Mouse (Mus musculus): Measurements from ENCODE around the gene Perm1. TPM values are rescaled to one million over a fixed set of nuclear protein-coding genes. Genes with fewer than 3 reads are reported as not detected.

The Perm1 gene
- polyA plus RNA-seq, 1 experiment, result 9.9 TPM

- Histone ChIP-seq H3K4me1 (ENCODE audit: control insufficient read depth, insufficient read depth, insufficient read length, low read length) (peaks cover 4% of the 10 kb centered on the region), H3K4me3 (ENCODE audit: insufficient read depth, low read depth, low read length) (no peak overlapping the region), H3K27ac (replicated peaks; ENCODE audit: low read depth, low read length) (no peak overlapping the region)
Observed at GRCm38 (mm10) chr4:156193906-156194305, 21.8 kb upstream of the Perm1 start.

- H3K27ac ChIP-seq (replicated peaks; ENCODE audit: low read depth, low read length), result no peak overlapping the region
- H3K4me1 ChIP-seq (ENCODE audit: control insufficient read depth, insufficient read depth, insufficient read length, low read length), result peaks cover 4% of the 10 kb centered on the region
- H3K4me3 ChIP-seq (ENCODE audit: insufficient read depth, low read depth, low read length), result no peak overlapping the region
Observed at GRCm38 (mm10) chr4:156194346-156194745, 21.3 kb upstream of the Perm1 start.

- H3K4me3 ChIP-seq (ENCODE audit: insufficient read depth, low read depth, low read length), result peak overlapping the region; percentile 80
- peaks cover 4% of the 10 kb centered on the region for H3K4me1 ChIP-seq (ENCODE audit: control insufficient read depth, insufficient read depth, insufficient read length, low read length)
- H3K27ac ChIP-seq (replicated peaks; ENCODE audit: low read depth, low read length), result no peak overlapping the region
Observed at GRCm38 (mm10) chr4:156195927-156196870, 19.5 kb upstream of the Perm1 start.

- Histone ChIP-seq H3K4me3 (ENCODE audit: insufficient read depth, low read depth, low read length) (peak within 1 kb of the TSS; percentile 80), H3K27ac (replicated peaks; ENCODE audit: low read depth, low read length) (peak within 1 kb of the TSS; percentile 57; the same call in 1 of the 2 replicates), H3K4me1 (ENCODE audit: control insufficient read depth, insufficient read depth, insufficient read length, low read length) (peaks cover 5% of the 10 kb centered on the region)
Observed at GRCm38 (mm10) chr4:156197131-156197828, 18.4 kb upstream of the Perm1 start, which contains the start of gene Agrn. TSS of gene Agrn (minus strand) at chr4:156197488.

GRCm38 (mm10) chr4:156197829-156198205 is 17.9 kb upstream of the Perm1 start:
- Histone ChIP-seq H3K4me1 (ENCODE audit: control insufficient read depth, insufficient read depth, insufficient read length, low read length) (peaks cover 7% of the 10 kb centered on the region), H3K4me3 (ENCODE audit: insufficient read depth, low read depth, low read length) (peak overlapping the region; percentile 64), H3K27ac (replicated peaks; ENCODE audit: low read depth, low read length) (peak overlapping the region; percentile 57; the same call in 1 of the 2 replicates)

GRCm38 (mm10) chr4:156200623-156201475 is 14.8 kb upstream of the Perm1 start, which contains the start of gene Isg15:
TSS of gene Isg15 (minus strand) at chr4:156200818.
- H3K4me1 ChIP-seq (ENCODE audit: control insufficient read depth, insufficient read depth, insufficient read length, low read length), result peaks cover 17% of the 10 kb centered on the region
- H3K27ac ChIP-seq (replicated peaks; ENCODE audit: low read depth, low read length), result peak within 1 kb of the TSS; percentile 91
- H3K4me3 ChIP-seq (ENCODE audit: insufficient read depth, low read depth, low read length), result peak within 1 kb of the TSS; percentile 52

GRCm38 (mm10) chr4:156202462-156202893 is 13.2 kb upstream of the Perm1 start:
- peaks cover 17% of the 10 kb centered on the region for H3K4me1 ChIP-seq (ENCODE audit: control insufficient read depth, insufficient read depth, insufficient read length, low read length)
- peak overlapping the region; percentile 85 for H3K27ac ChIP-seq (replicated peaks; ENCODE audit: low read depth, low read length)
- peak overlapping the region; percentile 95 for H3K4me3 ChIP-seq (ENCODE audit: insufficient read depth, low read depth, low read length)

- peaks cover 17% of the 10 kb centered on the region for H3K4me1 ChIP-seq (ENCODE audit: control insufficient read depth, insufficient read depth, insufficient read length, low read length)
- H3K4me3 ChIP-seq (ENCODE audit: insufficient read depth, low read depth, low read length), result peak within 1 kb of the TSS; percentile 95
- peak within 1 kb of the TSS; percentile 85 for H3K27ac ChIP-seq (replicated peaks; ENCODE audit: low read depth, low read length)
Observed at GRCm38 (mm10) chr4:156203001-156203412, 12.7 kb upstream of the Perm1 start, which contains the start of gene AW011738. TSS of gene AW011738 (plus strand) at chr4:156203304.

- Histone ChIP-seq H3K27ac (replicated peaks; ENCODE audit: low read depth, low read length) (peak overlapping the region; percentile 80), H3K4me3 (ENCODE audit: insufficient read depth, low read depth, low read length) (peak overlapping the region; percentile 95), H3K4me1 (ENCODE audit: control insufficient read depth, insufficient read depth, insufficient read length, low read length) (peaks cover 15% of the 10 kb centered on the region)
Observed at GRCm38 (mm10) chr4:156203413-156204131, 12.1 kb upstream of the Perm1 start.

GRCm38 (mm10) chr4:156208872-156209271 is 6.8 kb upstream of the Perm1 start:
- Histone ChIP-seq H3K4me1 (ENCODE audit: control insufficient read depth, insufficient read depth, insufficient read length, low read length) (peaks cover 10% of the 10 kb centered on the region; the same call in 1 of the 2 replicates), H3K27ac (replicated peaks; ENCODE audit: low read depth, low read length) (no peak overlapping the region), H3K4me3 (ENCODE audit: insufficient read depth, low read depth, low read length) (no peak overlapping the region)

- Histone ChIP-seq H3K4me1 (ENCODE audit: control insufficient read depth, insufficient read depth, insufficient read length, low read length) (peaks cover under 1% of the 10 kb centered on the region; the same call in 1 of the 2 replicates), H3K27ac (replicated peaks; ENCODE audit: low read depth, low read length) (no peak overlapping the region), H3K4me3 (ENCODE audit: insufficient read depth, low read depth, low read length) (no peak overlapping the region)
Observed at GRCm38 (mm10) chr4:156209963-156210635, 5.6 kb upstream of the Perm1 start.

- no peak overlapping the region for H3K4me3 ChIP-seq (ENCODE audit: insufficient read depth, low read depth, low read length)
- H3K4me1 ChIP-seq (ENCODE audit: control insufficient read depth, insufficient read depth, insufficient read length, low read length), result peaks cover 8% of the 10 kb centered on the region
Observed at GRCm38 (mm10) chr4:156213134-156213533, 2.5 kb upstream of the Perm1 start.

GRCm38 (mm10) chr4:156216196-156216595 is 528 bp downstream of the Perm1 start:
- Histone ChIP-seq H3K27ac (replicated peaks; ENCODE audit: low read depth, low read length) (peak overlapping the region; percentile 99), H3K4me1 (ENCODE audit: control insufficient read depth, insufficient read depth, insufficient read length, low read length) (peaks cover 13% of the 10 kb centered on the region), H3K4me3 (ENCODE audit: insufficient read depth, low read depth, low read length) (peak overlapping the region; percentile 60)

More at GRCm38 (mm10) chr4:156213134-156213533, 2.5 kb upstream of the Perm1 start:
- no peak overlapping the region for H3K27ac ChIP-seq (replicated peaks; ENCODE audit: low read depth, low read length)
